Mouse (Mus musculus): ENCODE results near the gene H2-Eb2.
"Not testable (repeated sequence)": the region's sequence is repeated elsewhere in the genome, so short reads cannot be mapped to it uniquely, and the experiment has no call there.

The H2-Eb2 gene

GRCm38 (mm10) chr17:34306407-34306806 is 19.1 kb upstream of the H2-Eb2 start:
- DNase-seq (ENCODE audit: low spot score in 2 of 2) = no peak

GRCm38 (mm10) chr17:34307216-34307615 is 18.2 kb upstream of the H2-Eb2 start:
- no peak for DNase-seq (ENCODE audit: low spot score in 2 of 2)

DNA sequence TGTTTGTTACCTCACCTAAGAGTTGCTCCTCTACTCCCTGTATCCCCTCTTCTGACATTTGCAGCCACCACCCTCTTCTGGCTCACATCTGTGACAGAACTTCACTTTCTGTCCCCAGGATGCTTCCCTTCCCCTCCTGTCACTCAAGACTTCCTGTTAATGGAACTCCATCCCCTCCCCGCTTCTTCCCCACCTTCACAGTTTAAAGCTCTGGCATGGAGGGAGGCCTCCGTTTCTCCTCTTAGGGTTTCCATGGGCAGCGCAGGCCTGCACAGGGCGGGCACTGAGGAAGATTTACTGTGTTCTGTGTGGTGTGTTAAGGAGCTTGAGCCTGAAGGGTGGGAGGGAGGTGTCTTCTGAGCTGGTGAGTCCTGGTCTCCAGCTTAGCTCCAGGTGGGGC is 17.3 kb upstream of the H2-Eb2 start:
- no peak for DNase-seq (ENCODE audit: low spot score in 2 of 2)

GRCm38 (mm10) chr17:34309225-34309624 is 16.2 kb upstream of the H2-Eb2 start:
- DNase-seq (ENCODE audit: low spot score in 2 of 2) = no peak

GRCm38 (mm10) chr17:34309683-34310385 is 15.6 kb upstream of the H2-Eb2 start:
- peak; percentile 46 to 53 for DNase-seq (ENCODE audit: low spot score in 2 of 2)

- not testable (repeated sequence) for DNase-seq (ENCODE audit: low spot score in 2 of 2)
Measured at GRCm38 (mm10) chr17:34310526-34310925, 14.9 kb upstream of the H2-Eb2 start.

- DNase-seq (ENCODE audit: low spot score in 2 of 2) = no peak
Measured at GRCm38 (mm10) chr17:34312185-34312584, 13.3 kb upstream of the H2-Eb2 start.

DNA sequence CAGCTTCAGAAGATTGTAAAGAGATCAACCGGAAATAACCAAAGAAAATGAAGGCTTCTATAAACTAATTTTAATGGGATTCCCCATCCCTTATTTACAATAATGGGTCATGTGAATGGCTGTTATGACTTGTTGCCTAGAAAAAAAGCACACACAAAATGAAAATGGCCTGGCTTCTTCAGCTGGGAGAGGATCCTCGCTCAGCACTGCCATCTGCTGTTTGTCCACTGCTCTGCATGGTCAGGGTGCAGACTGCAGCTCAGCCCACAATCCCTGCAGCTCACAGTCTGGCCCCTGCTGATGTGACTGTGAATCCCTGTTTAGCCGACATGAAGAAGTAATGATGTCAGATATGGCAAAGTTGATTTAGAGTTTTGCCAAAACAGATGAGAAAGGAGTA is 12.1 kb upstream of the H2-Eb2 start:
- peak; percentile 46 to 74 for DNase-seq (ENCODE audit: low spot score in 2 of 2)

- DNase-seq (ENCODE audit: low spot score in 2 of 2) = no peak
Measured at GRCm38 (mm10) chr17:34314286-34314685, 11.2 kb upstream of the H2-Eb2 start.

GRCm38 (mm10) chr17:34315512-34315911 is 10.0 kb upstream of the H2-Eb2 start:
- DNase-seq (ENCODE audit: low spot score in 2 of 2) = no peak

GRCm38 (mm10) chr17:34316697-34317096 is 8.8 kb upstream of the H2-Eb2 start:
- no peak for DNase-seq (ENCODE audit: low spot score in 2 of 2)

- no peak for DNase-seq (ENCODE audit: low spot score in 2 of 2)
Measured at GRCm38 (mm10) chr17:34317275-34317674, 8.2 kb upstream of the H2-Eb2 start.

- DNase-seq (ENCODE audit: low spot score in 2 of 2) = no peak
Measured at GRCm38 (mm10) chr17:34326373-34326772, 908 bp downstream of the H2-Eb2 start.

DNA sequence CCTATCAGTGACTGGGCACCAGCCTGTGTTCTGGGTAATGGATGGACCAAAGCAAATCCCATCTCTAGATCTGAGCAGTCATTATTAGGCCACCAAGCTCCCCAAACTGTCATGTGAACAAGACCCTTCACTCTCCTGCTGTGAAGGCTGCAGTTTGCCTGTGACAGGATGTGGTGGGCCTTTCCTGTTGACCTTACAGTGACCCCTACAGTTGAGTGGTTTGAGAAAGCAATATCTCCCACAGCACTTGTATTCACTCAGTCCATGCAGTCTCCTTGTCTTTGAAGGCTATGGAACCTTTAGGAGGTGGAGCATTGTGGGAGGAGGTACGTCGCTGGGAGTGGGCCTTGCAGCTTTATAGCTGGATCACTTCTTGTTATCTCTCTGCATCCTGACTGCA is 4.3 kb downstream of the H2-Eb2 start:
- no peak for DNase-seq (ENCODE audit: low spot score in 2 of 2)

DNA sequence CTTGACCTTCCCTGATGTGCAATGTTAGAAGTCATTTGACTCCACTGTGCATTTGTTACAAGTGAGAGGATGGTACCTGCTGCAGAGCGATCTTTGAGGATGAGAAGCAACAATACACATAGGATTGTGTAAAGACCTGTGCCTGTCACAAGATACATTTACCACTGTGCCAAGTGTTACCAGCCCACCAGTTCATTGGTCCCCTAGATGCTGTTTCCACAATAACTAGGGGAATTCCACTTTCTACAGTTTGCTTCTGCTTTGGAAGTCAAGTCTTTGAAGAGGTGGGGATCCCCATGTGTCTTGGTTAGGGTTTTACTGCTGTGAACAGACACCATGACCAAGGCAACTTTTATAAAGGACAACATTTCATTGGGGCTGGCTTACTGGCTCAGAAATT is 5.7 kb downstream of the H2-Eb2 start:
- DNase-seq (ENCODE audit: low spot score in 2 of 2) = no peak

GRCm38 (mm10) chr17:34340619-34341402 is 15.3 kb downstream of the H2-Eb2 start:
- no peak for DNase-seq (ENCODE audit: low spot score in 2 of 2)

DNA sequence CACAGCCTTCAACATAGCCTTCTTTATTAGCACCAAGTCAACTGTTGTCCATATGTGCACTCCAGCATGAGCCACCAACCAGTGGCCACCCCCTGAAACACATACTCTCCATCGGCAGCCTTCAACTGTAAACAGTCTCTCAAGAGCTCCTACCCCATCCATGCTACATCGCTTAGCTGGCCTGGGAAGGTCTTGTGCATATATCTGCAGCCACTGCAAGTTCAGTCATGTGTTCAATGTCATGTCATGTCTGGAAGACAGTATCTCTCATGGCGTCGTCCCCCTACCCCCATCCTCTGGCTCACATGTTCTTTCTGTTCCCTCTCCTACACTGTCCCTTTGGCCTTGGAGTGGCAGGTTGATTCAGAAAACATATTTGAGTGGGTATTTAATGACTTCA is 19.4 kb downstream of the H2-Eb2 start:
- no peak for DNase-seq (ENCODE audit: low spot score in 2 of 2)

- no peak for DNase-seq (ENCODE audit: low spot score in 2 of 2)
Measured at GRCm38 (mm10) chr17:34345486-34345885, 20.0 kb downstream of the H2-Eb2 start.

- no peak for DNase-seq (ENCODE audit: low spot score in 2 of 2)
Measured at GRCm38 (mm10) chr17:34346041-34346440, 20.6 kb downstream of the H2-Eb2 start.

- no peak for DNase-seq (ENCODE audit: low spot score in 2 of 2)
Measured at GRCm38 (mm10) chr17:34347606-34348308, 22.3 kb downstream of the H2-Eb2 start.

DNA sequence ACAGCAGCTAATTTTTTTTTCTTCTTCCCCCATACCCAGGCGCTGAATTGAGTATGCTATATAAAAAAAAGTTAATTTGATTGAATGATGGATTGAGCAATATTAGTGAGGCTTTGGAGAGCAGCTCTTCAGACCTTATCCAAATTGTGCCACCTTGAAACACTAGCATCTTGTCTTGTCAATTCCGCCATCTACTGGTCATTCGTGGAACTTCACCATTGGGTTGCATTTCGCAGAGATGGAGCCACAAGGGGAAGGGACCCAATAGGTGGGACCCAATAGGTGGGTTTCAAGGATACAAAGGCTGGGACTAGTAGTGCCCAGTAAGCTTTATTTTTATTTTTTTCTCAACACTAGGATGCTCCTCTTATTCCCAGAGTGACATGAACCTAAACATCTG is 24.0 kb downstream of the H2-Eb2 start:
- peak; percentile 54 to 58 for DNase-seq (ENCODE audit: low spot score in 2 of 2)

DNA sequence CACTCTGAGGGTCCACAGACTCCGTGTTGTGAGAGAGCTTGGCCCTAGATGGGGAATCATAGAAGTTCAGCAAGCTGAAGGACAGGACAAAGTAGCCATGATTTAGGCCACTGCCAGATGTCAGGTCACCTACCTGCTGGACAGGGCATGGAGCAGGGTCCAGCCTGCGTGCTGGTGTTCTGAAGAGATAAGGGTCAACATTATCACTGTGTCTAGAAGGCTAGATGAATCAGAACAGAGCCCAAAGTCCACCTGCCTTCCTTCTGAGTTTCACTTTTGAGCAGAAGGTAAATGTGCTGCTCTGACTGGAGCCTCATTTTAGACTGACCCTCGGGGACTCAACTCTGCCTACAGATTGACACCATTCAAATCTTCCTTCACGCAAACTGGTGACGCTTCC is 29.1 kb downstream of the H2-Eb2 start, which contains the start of gene Btnl2:
TSS of gene Btnl2 (plus strand) at position 284 of the 400 bp plus-strand sequence.
- DNase-seq (ENCODE audit: low spot score in 2 of 2) = no peak

Measured in urinary bladder, adult 18-20 months (tissue).